Mouse (Mus musculus): ENCODE measurements around the gene Lrmda. TPM values are rescaled to one million over a fixed set of nuclear protein-coding genes. Genes with fewer than 3 reads are reported as not detected.

Lrmda gene
- total and polyA plus RNA-seq, 2 experiments from 2014 or later, result 0.38 to 0.82 TPM

DNA sequence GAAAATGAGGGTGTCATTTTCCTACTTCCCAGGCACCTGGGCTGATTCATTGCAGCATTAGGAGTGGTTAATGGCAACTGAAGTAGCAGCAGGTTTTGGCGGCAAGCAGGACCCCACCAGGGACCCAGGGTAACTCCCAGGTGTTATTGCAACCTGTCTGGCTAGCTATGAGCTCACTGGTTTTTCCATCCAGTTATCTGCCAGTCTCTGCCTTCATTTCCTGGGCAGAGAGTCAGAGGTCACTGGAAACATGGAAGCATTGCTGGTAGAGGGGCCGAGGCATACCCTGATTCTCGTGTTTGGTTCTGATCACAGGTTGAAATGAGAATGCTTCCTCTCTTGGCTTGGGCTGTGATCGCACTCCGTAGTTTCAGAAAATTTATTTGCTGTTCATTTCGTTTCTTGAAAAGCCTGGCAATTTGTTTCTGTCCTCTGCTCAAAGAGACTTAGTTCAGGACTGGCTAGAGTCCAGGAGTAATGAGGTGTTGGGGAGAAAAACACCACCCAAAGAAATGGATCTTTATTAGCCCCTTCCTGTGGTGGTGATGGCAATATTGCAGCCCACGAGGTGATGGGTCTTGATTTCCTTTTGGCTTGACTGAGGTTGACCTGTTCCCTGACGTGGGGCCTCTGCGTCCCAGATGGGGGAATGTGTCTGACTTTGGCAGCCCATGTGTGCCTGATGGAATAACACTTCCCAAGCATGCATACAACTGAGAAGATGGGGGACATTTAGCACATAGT lies 688.6 kb downstream of the Lrmda start:
- no peaks in the 10 kb centered on the region for H3K36me3 ChIP-seq (replicated peaks; ENCODE audit: control insufficient read depth, insufficient read depth, low read length)
- ATAC-seq (ENCODE audit: insufficient read depth, low read depth) (no peak), DNase-seq (ENCODE audit: low spot score) (no peak)
- H3K4me1 ChIP-seq (ENCODE audit: control insufficient read depth, insufficient read depth), result no peaks in the 10 kb centered on the region
- WGBS, result 78% methylated on average over 9 of the region's 9 CpGs
- no peaks in the 10 kb centered on the region for H3K27me3 ChIP-seq (ENCODE audit: control insufficient read depth, insufficient read depth, low read length)
- H3K4me2 ChIP-seq (ENCODE audit: low read depth, low read length), result no peak overlapping the region
- no peak for TF ChIP-seq CTCF (IDR thresholded peaks at IDR 0.05; ENCODE audit: low read depth)
- TF ChIP-seq EP300 (IDR thresholded peaks at IDR 0.05; ENCODE audit: low read depth), result no peak
- no peak overlapping the region for H3K4me3 ChIP-seq (ENCODE audit: low read depth, low read length)
- H3K9me3 ChIP-seq (replicated peaks; ENCODE audit: control insufficient read depth, low read length), result no peaks in the 10 kb centered on the region
- H3K9ac ChIP-seq (replicated peaks; ENCODE audit: low read depth, low read length), result no peak overlapping the region
- no peak overlapping the region for H3K27ac ChIP-seq (ENCODE audit: low read depth)

DNA sequence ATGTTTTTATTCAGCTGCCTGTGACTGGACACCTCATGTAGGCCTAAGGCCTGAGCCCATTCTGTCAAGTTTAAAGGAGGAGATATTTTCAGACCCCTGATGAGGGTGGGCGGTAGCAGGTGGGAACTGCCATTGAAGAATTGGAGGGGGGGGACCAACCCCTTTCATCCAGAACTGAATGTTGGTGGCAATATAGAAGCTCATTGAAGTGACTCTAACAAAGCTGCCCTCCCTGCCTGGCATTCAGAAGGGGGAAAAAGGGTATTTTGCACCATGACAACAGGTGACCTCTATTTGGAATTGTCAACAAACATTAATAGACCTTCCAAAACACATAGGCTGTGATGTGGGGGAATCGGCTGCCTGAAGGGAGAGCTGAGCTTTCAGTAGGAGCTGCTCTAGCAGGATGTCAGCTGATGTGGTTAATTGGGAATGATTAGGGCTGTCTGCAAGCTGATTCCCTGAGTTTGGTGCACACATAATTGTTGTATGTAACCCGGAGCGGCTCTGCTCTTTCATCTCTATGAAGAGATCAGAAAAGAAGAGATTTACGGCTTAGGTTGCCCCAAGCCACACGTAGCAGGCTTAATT lies 690.7 kb downstream of the Lrmda start:
- no peaks in the 10 kb centered on the region for H3K27me3 ChIP-seq (ENCODE audit: control insufficient read depth, insufficient read depth, low read length)
- no peak overlapping the region for H3K4me3 ChIP-seq (ENCODE audit: low read depth, low read length)
- no peaks in the 10 kb centered on the region for H3K9me3 ChIP-seq (replicated peaks; ENCODE audit: control insufficient read depth, low read length)
- 70% methylated on average over 6 of the region's 6 CpGs for WGBS
- TF ChIP-seq CTCF (IDR thresholded peaks at IDR 0.05; ENCODE audit: low read depth) (no peak), EP300 (IDR thresholded peaks at IDR 0.05; ENCODE audit: low read depth) (no peak)
- no peaks in the 10 kb centered on the region for H3K36me3 ChIP-seq (replicated peaks; ENCODE audit: control insufficient read depth, insufficient read depth, low read length)
- H3K9ac ChIP-seq (replicated peaks; ENCODE audit: low read depth, low read length), result no peak overlapping the region
- ATAC-seq (ENCODE audit: insufficient read depth, low read depth) (no peak), DNase-seq (ENCODE audit: low spot score) (no peak)
- H3K27ac ChIP-seq (ENCODE audit: low read depth), result no peak overlapping the region
- H3K4me1 ChIP-seq (ENCODE audit: control insufficient read depth, insufficient read depth), result no peaks in the 10 kb centered on the region
- no peak overlapping the region for H3K4me2 ChIP-seq (ENCODE audit: low read depth, low read length)

DNA sequence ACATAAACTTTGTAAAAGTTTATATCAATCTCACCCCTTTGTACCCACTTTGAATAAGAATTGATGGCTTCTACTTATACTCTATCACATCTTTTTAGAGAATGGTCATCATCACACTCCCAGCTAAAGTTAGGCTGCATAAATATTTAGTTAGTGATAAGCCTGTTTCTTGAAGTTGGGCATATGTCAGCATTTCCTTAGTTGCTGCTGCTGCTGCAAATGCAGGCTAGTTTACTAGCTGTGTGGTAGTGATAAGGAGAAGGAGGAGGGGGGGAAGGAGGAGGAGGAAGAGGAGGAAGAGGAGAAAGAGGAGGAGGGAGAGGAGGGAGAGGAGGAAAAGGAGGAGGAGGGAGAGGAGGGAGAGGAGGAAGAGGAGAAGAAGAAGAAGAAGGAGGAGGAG lies 692.9 kb downstream of the Lrmda start:
- Histone ChIP-seq H3K27me3 (ENCODE audit: control insufficient read depth, insufficient read depth, low read length) (no peaks in the 10 kb centered on the region), H3K4me3 (ENCODE audit: low read depth, low read length) (no peak overlapping the region), H3K36me3 (replicated peaks; ENCODE audit: control insufficient read depth, insufficient read depth, low read length) (no peaks in the 10 kb centered on the region), H3K4me1 (ENCODE audit: control insufficient read depth, insufficient read depth) (no peaks in the 10 kb centered on the region), H3K9me3 (replicated peaks; ENCODE audit: control insufficient read depth, low read length) (no peaks in the 10 kb centered on the region), H3K9ac (replicated peaks; ENCODE audit: low read depth, low read length) (no peak overlapping the region), H3K4me2 (ENCODE audit: low read depth, low read length) (no peak overlapping the region), H3K27ac (ENCODE audit: low read depth) (no peak overlapping the region)
- no peak for DNase-seq (ENCODE audit: low spot score)
- ATAC-seq (ENCODE audit: insufficient read depth, low read depth), result no peak
- TF ChIP-seq EP300 (IDR thresholded peaks at IDR 0.05; ENCODE audit: low read depth), result no peak
- no peak for TF ChIP-seq CTCF (IDR thresholded peaks at IDR 0.05; ENCODE audit: low read depth)

DNA sequence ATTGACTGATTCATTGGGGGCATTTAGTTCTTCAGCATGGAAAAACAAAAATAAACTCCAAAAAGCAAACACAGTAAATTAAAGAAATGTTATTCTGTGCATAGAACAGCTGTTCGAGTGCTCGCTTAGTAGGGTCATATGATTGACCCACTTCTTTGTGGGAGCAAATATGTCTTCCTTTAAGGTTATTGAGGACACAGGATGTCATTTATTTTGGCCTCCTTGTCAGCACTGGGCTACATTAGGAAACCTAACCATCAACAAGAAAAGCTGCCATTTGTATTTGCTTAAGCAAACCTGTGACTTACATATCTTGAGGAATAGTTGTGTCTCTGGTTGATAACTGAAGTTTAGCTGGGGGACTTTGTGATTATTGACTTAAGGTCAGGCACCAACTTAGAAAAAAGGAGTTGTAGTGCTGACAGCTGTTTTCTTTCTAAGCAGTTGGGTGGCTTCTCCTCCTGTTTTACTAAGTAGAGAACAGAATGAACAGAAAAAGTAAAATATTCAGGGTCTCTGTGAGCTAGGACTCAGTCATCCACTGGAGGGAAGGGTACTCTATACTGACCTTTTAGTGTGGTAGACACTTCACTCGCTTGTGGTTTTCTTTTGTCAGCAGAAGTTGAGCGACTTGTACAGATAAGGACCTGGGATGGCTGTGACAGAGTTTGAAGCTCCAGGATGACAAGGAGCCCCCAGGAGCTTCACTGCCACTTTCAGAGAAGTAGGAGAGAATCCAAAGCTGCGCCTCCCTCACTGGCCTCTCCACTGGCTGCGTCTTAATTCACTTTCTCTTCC lies 696.3 kb downstream of the Lrmda start:
- no peak overlapping the region for H3K4me2 ChIP-seq (ENCODE audit: low read depth, low read length)
- ATAC-seq (ENCODE audit: insufficient read depth, low read depth), result no peak
- DNase-seq (ENCODE audit: low spot score), result no peak
- H3K4me1 ChIP-seq (ENCODE audit: control insufficient read depth, insufficient read depth), result no peaks in the 10 kb centered on the region
- no peaks in the 10 kb centered on the region for H3K9me3 ChIP-seq (replicated peaks; ENCODE audit: control insufficient read depth, low read length)
- H3K36me3 ChIP-seq (replicated peaks; ENCODE audit: control insufficient read depth, insufficient read depth, low read length), result no peaks in the 10 kb centered on the region
- H3K27me3 ChIP-seq (ENCODE audit: control insufficient read depth, insufficient read depth, low read length), result no peaks in the 10 kb centered on the region
- no peak overlapping the region for H3K27ac ChIP-seq (ENCODE audit: low read depth)
- H3K4me3 ChIP-seq (ENCODE audit: low read depth, low read length), result no peak overlapping the region
- WGBS, result 58% methylated on average over 6 of the region's 6 CpGs
- TF ChIP-seq CTCF (IDR thresholded peaks at IDR 0.05; ENCODE audit: low read depth), result no peak
- TF ChIP-seq EP300 (IDR thresholded peaks at IDR 0.05; ENCODE audit: low read depth), result no peak
- H3K9ac ChIP-seq (replicated peaks; ENCODE audit: low read depth, low read length), result no peak overlapping the region

DNA sequence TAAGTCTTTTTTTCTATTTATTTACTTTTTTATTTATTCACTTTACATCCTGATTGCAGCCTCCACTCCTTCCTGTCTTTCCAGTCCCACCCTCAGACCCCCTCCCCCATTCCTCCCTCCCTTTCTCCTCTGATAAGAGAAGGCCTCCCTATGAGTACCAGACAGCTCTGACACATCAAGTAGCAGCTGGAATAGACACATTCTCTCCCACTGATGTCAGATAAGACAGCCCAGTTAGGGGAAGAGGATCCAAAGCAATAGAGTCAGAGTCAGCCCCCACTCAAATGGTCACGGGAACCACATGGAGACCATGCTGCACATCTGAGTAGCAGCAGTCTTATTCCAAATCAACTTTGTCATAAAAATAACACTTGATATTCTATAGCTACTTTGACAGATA lies 700.5 kb downstream of the Lrmda start:
- Histone ChIP-seq H3K9ac (replicated peaks; ENCODE audit: low read depth, low read length) (no peak overlapping the region), H3K4me2 (ENCODE audit: low read depth, low read length) (no peak overlapping the region), H3K4me1 (ENCODE audit: control insufficient read depth, insufficient read depth) (no peaks in the 10 kb centered on the region), H3K36me3 (replicated peaks; ENCODE audit: control insufficient read depth, insufficient read depth, low read length) (no peaks in the 10 kb centered on the region), H3K27ac (ENCODE audit: low read depth) (no peak overlapping the region), H3K27me3 (ENCODE audit: control insufficient read depth, insufficient read depth, low read length) (no peaks in the 10 kb centered on the region), H3K4me3 (ENCODE audit: low read depth, low read length) (no peak overlapping the region), H3K9me3 (replicated peaks; ENCODE audit: control insufficient read depth, low read length) (no peaks in the 10 kb centered on the region)
- ATAC-seq (ENCODE audit: insufficient read depth, low read depth), result no peak
- 48% methylated on average over 1 of the region's 1 CpGs for WGBS
- DNase-seq (ENCODE audit: low spot score), result no peak
- no peak for TF ChIP-seq EP300 (IDR thresholded peaks at IDR 0.05; ENCODE audit: low read depth)
- TF ChIP-seq CTCF (IDR thresholded peaks at IDR 0.05; ENCODE audit: low read depth), result no peak

All from heart, postnatal 0 days (tissue).